Mouse (Mus musculus) layer of hippocampus, postnatal 14 days (tissue): ENCODE measurements around the gene Lum. TPM values are rescaled to one million over a fixed set of nuclear protein-coding genes. Genes with fewer than 3 reads are reported as not detected.

Source experiments
- total RNA-seq, 2 experiments: library from RNA; stranded (reverse); gene quantifications; 2 replicates each; pipeline ENCODE4 v1.2.3; 2021

The Lum gene
- total RNA-seq, 2 experiments from 2014 or later, result 4.0 to 5.3 TPM

Other genes starting within 250 kb of the Lum start
- 10 to 100 TPM; 38.5 to 44.3 TPM for gene Dcn, start 85.5 kb upstream of the Lum start, total RNA-seq
- under 1 TPM; 0.33 to 0.78 TPM for gene Kera, start 41.8 kb downstream of the Lum start, total RNA-seq
- gene Epyc, start 78.9 kb downstream of the Lum start, total RNA-seq, result not detected
- gene Ccer1, start 127.9 kb downstream of the Lum start, total RNA-seq, result not detected
- under 1 TPM; 0.28 to 0.52 TPM for gene C030005K15Rik, start 161.6 kb downstream of the Lum start, total RNA-seq